Mouse (Mus musculus): ENCODE measurements around the gene Olfr867. TPM values are rescaled to one million over a fixed set of nuclear protein-coding genes. Genes with fewer than 3 reads are reported as not detected.

Gene Olfr867
- not detected in 2 replicates for polyA plus RNA-seq (2015; fragmentation: Nextera tagmentation; extraction: Ambion mirVana)

GRCm38 (mm10) chr9:20057462-20057861 lies at the start of gene Olfr867:
TSS of gene Olfr867 (minus strand) at chr9:20057562.
- H3K36me3 ChIP-seq = no peaks in the 10 kb centered on the region
- peaks cover 13% of the 10 kb centered on the region for H3K9me3 ChIP-seq
- no peak within 1 kb of the TSS for H3K4me3 ChIP-seq
- H3K9ac ChIP-seq = no peak within 1 kb of the TSS
- no peak within 1 kb of the TSS for H3K4me2 ChIP-seq
- no peak within 1 kb of the TSS for H3K27ac ChIP-seq (replicated peaks)
- no peaks in the 10 kb centered on the region for H3K27me3 ChIP-seq (replicated peaks)
- no peaks in the 10 kb centered on the region for H3K4me1 ChIP-seq
- no peak for ATAC-seq (ENCODE audit: extremely low read depth, insufficient number of reproducible peaks, low FRiP score, low TSS enrichment)
- WGBS = 52% methylated on average over 1 of the region's 1 CpGs

- ATAC-seq (ENCODE audit: extremely low read depth, insufficient number of reproducible peaks, low FRiP score, low TSS enrichment) = no peak
- H3K4me1 ChIP-seq = no peaks in the 10 kb centered on the region
- no peak within 1 kb of the TSS for H3K4me2 ChIP-seq
- H3K4me3 ChIP-seq = no peak within 1 kb of the TSS
- peaks cover 6% of the 10 kb centered on the region; the same call in 1 of the 2 replicates for H3K9me3 ChIP-seq
- H3K36me3 ChIP-seq = no peaks in the 10 kb centered on the region
- 31% methylated on average over 2 of the region's 2 CpGs for WGBS
- H3K27ac ChIP-seq (replicated peaks) = no peak within 1 kb of the TSS
- H3K27me3 ChIP-seq (replicated peaks) = no peaks in the 10 kb centered on the region
- H3K9ac ChIP-seq = no peak within 1 kb of the TSS
These were observed 41.0 kb upstream of the Olfr867 start, which contains the start of gene Olfr868 for GRCm38 (mm10) chr9:20098326-20098725. TSS of gene Olfr868 (plus strand) at chr9:20098626.

GRCm38 (mm10) chr9:20073523-20074177 lies 16.3 kb upstream of the Olfr867 start:
- no peaks in the 10 kb centered on the region for H3K27me3 ChIP-seq (replicated peaks)
- no peak overlapping the region for H3K9ac ChIP-seq
- H3K4me2 ChIP-seq = no peak overlapping the region
- H3K4me3 ChIP-seq = no peak overlapping the region
- H3K27ac ChIP-seq (replicated peaks) = no peak overlapping the region
- no peaks in the 10 kb centered on the region for H3K36me3 ChIP-seq
- no peaks in the 10 kb centered on the region for H3K4me1 ChIP-seq
- no peak for ATAC-seq (ENCODE audit: extremely low read depth, insufficient number of reproducible peaks, low FRiP score, low TSS enrichment)
- H3K9me3 ChIP-seq = peaks cover 32% of the 10 kb centered on the region
- WGBS = 53% methylated on average over 7 of the region's 7 CpGs

GRCm38 (mm10) chr9:20071291-20071690 lies 13.9 kb upstream of the Olfr867 start:
- Histone ChIP-seq H3K9me3 (peaks cover 21% of the 10 kb centered on the region), H3K4me1 (no peaks in the 10 kb centered on the region), H3K27ac (replicated peaks) (no peak overlapping the region), H3K36me3 (no peaks in the 10 kb centered on the region), H3K27me3 (replicated peaks) (no peaks in the 10 kb centered on the region), H3K4me3 (no peak overlapping the region), H3K4me2 (no peak overlapping the region), H3K9ac (no peak overlapping the region)
- ATAC-seq (ENCODE audit: extremely low read depth, insufficient number of reproducible peaks, low FRiP score, low TSS enrichment) = no peak
- 66% methylated on average over 1 of the region's 1 CpGs for WGBS

GRCm38 (mm10) chr9:20070236-20070635 lies 12.9 kb upstream of the Olfr867 start:
- ATAC-seq (ENCODE audit: extremely low read depth, insufficient number of reproducible peaks, low FRiP score, low TSS enrichment) = no peak
- H3K27ac ChIP-seq (replicated peaks) = no peak overlapping the region
- peaks cover 21% of the 10 kb centered on the region for H3K9me3 ChIP-seq
- H3K4me3 ChIP-seq = no peak overlapping the region
- H3K36me3 ChIP-seq = no peaks in the 10 kb centered on the region
- WGBS = 63% methylated on average over 3 of the region's 3 CpGs
- no peak overlapping the region for H3K9ac ChIP-seq
- no peak overlapping the region for H3K4me2 ChIP-seq
- no peaks in the 10 kb centered on the region for H3K4me1 ChIP-seq
- H3K27me3 ChIP-seq (replicated peaks) = no peaks in the 10 kb centered on the region

- Histone ChIP-seq H3K4me1 (no peaks in the 10 kb centered on the region), H3K36me3 (no peaks in the 10 kb centered on the region), H3K9me3 (peaks cover 15% of the 10 kb centered on the region; the same call in 1 of the 2 replicates), H3K27me3 (replicated peaks) (no peaks in the 10 kb centered on the region), H3K9ac (no peak overlapping the region), H3K4me2 (no peak overlapping the region), H3K27ac (replicated peaks) (no peak overlapping the region), H3K4me3 (no peak overlapping the region)
- ATAC-seq (ENCODE audit: extremely low read depth, insufficient number of reproducible peaks, low FRiP score, low TSS enrichment) = no peak
- WGBS = 51% methylated on average over 3 of the region's 3 CpGs
These were observed 9.4 kb downstream of the Olfr867 start for GRCm38 (mm10) chr9:20047964-20048363.

- H3K27ac ChIP-seq (replicated peaks) = no peak within 1 kb of the TSS
- no peaks in the 10 kb centered on the region for H3K27me3 ChIP-seq (replicated peaks)
- no peak within 1 kb of the TSS for H3K9ac ChIP-seq
- no peak for ATAC-seq (ENCODE audit: extremely low read depth, insufficient number of reproducible peaks, low FRiP score, low TSS enrichment)
- no peaks in the 10 kb centered on the region for H3K4me1 ChIP-seq
- H3K36me3 ChIP-seq = no peaks in the 10 kb centered on the region
- 67% methylated on average over 2 of the region's 2 CpGs for WGBS
- H3K9me3 ChIP-seq = peaks cover 6% of the 10 kb centered on the region; the same call in 1 of the 2 replicates
- H3K4me3 ChIP-seq = no peak within 1 kb of the TSS
- H3K4me2 ChIP-seq = no peak within 1 kb of the TSS
These were observed 29.4 kb downstream of the Olfr867 start, which contains the start of gene Olfr866 for GRCm38 (mm10) chr9:20027935-20028334. TSS of gene Olfr866 (minus strand) at chr9:20028035.

Small RNAs within 50 kb of the gene (microRNA-seq; reads per million reads assigned to microRNA genes)
- gene Gm26231 (not detected), gene Gm44395 (not detected)

Other genes with a start within 250 kb of the Olfr867 start
- not detected in 2 replicates for gene Olfr860, start 207.8 kb downstream of the Olfr867 start, polyA plus RNA-seq (2015; fragmentation: Nextera tagmentation; extraction: Ambion mirVana)
- not detected in 2 replicates for gene Olfr862, start 169.6 kb downstream of the Olfr867 start, polyA plus RNA-seq (2015; fragmentation: Nextera tagmentation; extraction: Ambion mirVana)
- gene Olfr77, start 140.7 kb downstream of the Olfr867 start, polyA plus RNA-seq (2015; fragmentation: Nextera tagmentation; extraction: Ambion mirVana) = 0.17 and 0.18 TPM in 2 replicates
- not detected in 2 replicates for gene Olfr866, start 29.5 kb downstream of the Olfr867 start, polyA plus RNA-seq (2015; fragmentation: Nextera tagmentation; extraction: Ambion mirVana)
- gene Olfr868, start 41.1 kb upstream of the Olfr867 start, polyA plus RNA-seq (2015; fragmentation: Nextera tagmentation; extraction: Ambion mirVana) = not detected in 2 replicates
- gene Olfr869, start 71.4 kb upstream of the Olfr867 start, polyA plus RNA-seq (2015; fragmentation: Nextera tagmentation; extraction: Ambion mirVana) = not detected in 2 replicates
- not detected in 2 replicates for gene Olfr870, start 116.5 kb upstream of the Olfr867 start, polyA plus RNA-seq (2015; fragmentation: Nextera tagmentation; extraction: Ambion mirVana)
- not detected in 2 replicates for gene Olfr871, start 154.6 kb upstream of the Olfr867 start, polyA plus RNA-seq (2015; fragmentation: Nextera tagmentation; extraction: Ambion mirVana)
- not detected in 2 replicates for gene Olfr872, start 179.6 kb upstream of the Olfr867 start, polyA plus RNA-seq (2015; fragmentation: Nextera tagmentation; extraction: Ambion mirVana)
- not detected in 2 replicates for gene Olfr39, start 224.8 kb upstream of the Olfr867 start, polyA plus RNA-seq (2015; fragmentation: Nextera tagmentation; extraction: Ambion mirVana)
- not detected in 2 replicates for gene Olfr873, start 241.0 kb upstream of the Olfr867 start, polyA plus RNA-seq (2015; fragmentation: Nextera tagmentation; extraction: Ambion mirVana)

Measured in heart, embryonic 13.5 days (tissue).